Mouse (Mus musculus): Measurements from ENCODE around the gene Lgals4. TPM values are rescaled to one million over a fixed set of nuclear protein-coding genes. Genes with fewer than 3 reads are reported as not detected.

Gene Lgals4
- polyA plus RNA-seq, 1 experiment from 2014 or later: 21.3 TPM

DNA sequence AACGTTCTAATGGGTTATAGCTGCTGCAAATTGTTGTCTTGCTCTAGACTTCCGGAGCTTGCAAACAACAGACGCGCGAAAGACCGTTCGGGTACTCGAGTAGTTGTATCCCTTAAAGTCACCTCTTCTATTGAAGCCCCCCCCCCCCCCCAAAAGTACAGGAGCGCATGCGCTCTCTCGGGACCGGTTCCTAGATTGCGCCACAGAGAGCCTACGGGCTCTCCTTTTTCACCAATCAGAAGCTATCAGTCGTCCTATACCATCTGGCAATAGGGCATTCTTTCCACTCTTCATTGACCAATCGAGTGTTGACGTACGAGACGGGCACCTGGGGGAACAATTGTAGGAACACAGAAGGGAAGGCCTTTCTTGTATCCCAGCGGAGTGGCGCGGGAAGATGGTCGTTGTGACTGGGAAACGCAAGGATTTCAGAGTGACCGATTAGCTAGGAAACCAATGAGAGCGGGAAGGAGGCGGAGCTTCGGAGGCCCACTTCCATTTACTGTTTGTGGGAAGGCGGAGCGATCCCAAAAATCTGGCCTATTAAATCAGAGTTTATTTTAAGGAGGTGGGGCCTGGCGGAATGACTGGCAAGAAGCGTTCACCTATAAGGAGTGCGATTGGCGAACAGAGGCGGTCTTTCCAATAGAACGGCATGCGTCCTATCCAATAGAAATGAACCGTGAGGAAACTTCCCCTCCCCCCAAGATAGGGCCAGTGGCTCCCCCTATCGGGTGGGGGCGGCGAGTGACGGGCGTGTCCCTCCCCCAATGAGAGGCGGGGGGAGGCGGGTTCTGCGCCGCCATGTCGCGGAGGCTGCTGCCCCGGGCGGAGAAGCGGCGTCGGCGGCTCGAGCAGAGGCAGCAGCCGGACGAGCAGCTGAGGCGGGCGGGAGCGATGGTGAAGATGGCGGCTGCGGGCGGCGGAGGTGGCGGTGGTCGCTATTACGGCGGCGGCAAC, 23.3 kb upstream of the Lgals4 start:
- no peaks in the 10 kb centered on the region for H3K27me3 ChIP-seq (ENCODE audit: insufficient read depth, low read length)

DNA sequence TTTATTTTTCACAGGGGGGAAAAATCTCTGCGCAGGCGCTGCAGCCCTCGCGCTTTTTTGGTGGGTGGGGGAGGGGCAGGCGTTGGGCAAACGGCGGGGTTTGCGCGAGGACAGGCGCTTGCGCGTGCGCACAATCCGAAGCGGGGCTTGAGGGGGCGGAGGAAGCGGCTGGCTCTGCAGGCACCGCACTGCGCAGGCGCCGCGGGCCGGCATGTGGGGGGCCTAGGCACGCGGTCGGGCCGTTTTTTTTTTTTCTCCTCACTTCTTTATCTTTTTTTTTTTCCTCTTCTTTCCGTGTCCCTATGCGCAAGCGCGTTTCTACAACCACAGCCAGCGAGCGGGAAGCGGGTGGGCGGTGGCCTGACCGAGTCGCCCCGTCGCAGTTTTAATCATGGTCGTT, 22.4 kb upstream of the Lgals4 start:
- peaks cover 35% of the 10 kb centered on the region for H3K36me3 ChIP-seq (replicated peaks; ENCODE audit: insufficient read depth, low read length)
- TF ChIP-seq CTCF (IDR thresholded peaks at IDR 0.05; ENCODE audit: low read depth): no peak
- peak; percentile 42; the same call in 1 of the 2 replicates for TF ChIP-seq EP300 (IDR thresholded peaks at IDR 0.05; ENCODE audit: low read depth)
- under 1% methylated on average over 40 of the region's 40 CpGs for WGBS (ENCODE audit: insufficient replicate concordance)
- DNase-seq (peak; percentile 94), ATAC-seq (peak; percentile 30)
- peak overlapping the region; percentile 72 for H3K4me2 ChIP-seq (ENCODE audit: low read depth, low read length)
- H3K4me3 ChIP-seq (ENCODE audit: low read depth, low read length): peak overlapping the region; percentile 93
- H3K27me3 ChIP-seq (ENCODE audit: insufficient read depth, low read length): no peaks in the 10 kb centered on the region
- peak overlapping the region; percentile 93 for H3K9ac ChIP-seq (replicated peaks)
- H3K9me3 ChIP-seq (ENCODE audit: low read length): no peaks in the 10 kb centered on the region
- peaks cover 35% of the 10 kb centered on the region for H3K4me1 ChIP-seq (ENCODE audit: insufficient read depth)
- peak overlapping the region; percentile 99 for H3K27ac ChIP-seq (ENCODE audit: low read depth)

More for the DNA sequence above, 23.3 kb upstream of the Lgals4 start:
- peak; percentile 88 for ATAC-seq
- DNase-seq: peak; percentile 97
- H3K4me3 ChIP-seq (ENCODE audit: low read depth, low read length): peak overlapping the region; percentile 93
- H3K27ac ChIP-seq (ENCODE audit: low read depth): peak overlapping the region; percentile 100
- TF ChIP-seq EP300 (IDR thresholded peaks at IDR 0.05; ENCODE audit: low read depth) (peak; percentile 52), CTCF (IDR thresholded peaks at IDR 0.05; ENCODE audit: low read depth) (peak; percentile 70)
- no peaks in the 10 kb centered on the region for H3K9me3 ChIP-seq (ENCODE audit: low read length)
- peaks cover 27% of the 10 kb centered on the region for H3K36me3 ChIP-seq (replicated peaks; ENCODE audit: insufficient read depth, low read length)
- H3K4me1 ChIP-seq (ENCODE audit: insufficient read depth): peaks cover 33% of the 10 kb centered on the region
- H3K9ac ChIP-seq (replicated peaks): peak overlapping the region; percentile 98
- WGBS (ENCODE audit: insufficient replicate concordance): 2% methylated on average over 65 of the region's 70 CpGs
- H3K4me2 ChIP-seq (ENCODE audit: low read depth, low read length): peak overlapping the region; percentile 92

DNA sequence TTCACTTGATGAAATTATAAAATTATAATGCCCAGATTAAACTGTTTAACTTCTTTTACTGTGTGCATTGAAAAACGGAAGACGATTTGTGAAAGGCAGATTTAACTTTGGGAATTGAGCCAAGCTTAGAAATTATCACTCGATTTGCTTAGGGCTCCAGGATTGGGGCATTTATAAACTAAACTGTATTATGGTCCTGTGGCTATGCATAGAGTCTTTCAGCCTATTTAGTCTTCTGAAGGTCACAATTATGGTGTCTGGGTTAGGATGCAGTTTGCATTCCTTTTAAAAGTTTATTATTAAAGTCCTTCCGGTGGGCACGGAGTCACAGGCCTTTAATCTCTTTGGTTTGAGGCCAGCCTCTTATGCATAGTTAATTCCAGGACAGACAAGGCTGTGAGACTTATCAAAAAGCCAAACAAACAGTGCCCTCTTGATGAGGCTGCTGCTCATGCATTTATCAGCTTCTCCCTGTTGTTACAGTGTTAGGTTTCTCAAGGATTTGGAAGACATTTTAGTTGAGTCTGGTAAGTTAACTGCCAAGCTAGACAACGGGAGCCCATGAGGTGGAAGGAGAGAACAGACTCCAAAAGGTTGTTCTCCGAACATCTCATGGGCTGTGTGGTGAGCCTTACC, 21.9 kb upstream of the Lgals4 start:
- Histone ChIP-seq H3K27me3 (ENCODE audit: insufficient read depth, low read length) (no peaks in the 10 kb centered on the region), H3K4me1 (ENCODE audit: insufficient read depth) (peaks cover 36% of the 10 kb centered on the region), H3K4me3 (ENCODE audit: low read depth, low read length) (peak overlapping the region; percentile 93), H3K9me3 (ENCODE audit: low read length) (no peaks in the 10 kb centered on the region), H3K27ac (ENCODE audit: low read depth) (peak overlapping the region; percentile 99), H3K4me2 (ENCODE audit: low read depth, low read length) (peak overlapping the region; percentile 72), H3K9ac (replicated peaks) (peak overlapping the region; percentile 93), H3K36me3 (replicated peaks; ENCODE audit: insufficient read depth, low read length) (peaks cover 40% of the 10 kb centered on the region)
- TF ChIP-seq CTCF (IDR thresholded peaks at IDR 0.05; ENCODE audit: low read depth) (peak; percentile 17; the same call in 1 of the 2 replicates), EP300 (IDR thresholded peaks at IDR 0.05; ENCODE audit: low read depth) (no peak; the same call in 1 of the 2 replicates)
- ATAC-seq (no peak), DNase-seq (no peak)
- 6% methylated on average over 7 of the region's 7 CpGs for WGBS (ENCODE audit: insufficient replicate concordance)

DNA sequence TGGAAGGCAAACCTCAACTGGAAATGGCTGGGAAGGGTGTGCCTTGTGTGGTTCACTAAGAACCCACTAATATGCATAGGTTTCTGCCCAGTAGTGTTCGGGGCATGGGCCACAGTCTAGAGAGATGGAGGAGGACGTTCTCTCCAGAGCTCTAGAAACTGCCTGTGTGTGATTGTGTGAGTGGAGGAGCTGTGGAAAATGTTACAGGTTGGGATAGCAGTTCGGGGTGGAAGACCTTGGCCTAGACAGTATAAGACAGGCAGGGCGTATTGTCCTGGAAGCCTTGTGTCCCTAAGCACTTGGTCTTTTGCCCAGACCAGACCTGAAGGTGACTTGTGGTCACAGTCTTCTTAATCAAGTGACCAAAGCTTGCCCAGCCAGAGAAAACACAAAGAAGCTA, 21.2 kb upstream of the Lgals4 start:
- H3K4me1 ChIP-seq (ENCODE audit: insufficient read depth): peaks cover 37% of the 10 kb centered on the region
- no peaks in the 10 kb centered on the region for H3K9me3 ChIP-seq (ENCODE audit: low read length)
- TF ChIP-seq EP300 (IDR thresholded peaks at IDR 0.05; ENCODE audit: low read depth) (no peak), CTCF (IDR thresholded peaks at IDR 0.05; ENCODE audit: low read depth) (no peak)
- peak overlapping the region; percentile 93 for H3K9ac ChIP-seq (replicated peaks)
- H3K4me2 ChIP-seq (ENCODE audit: low read depth, low read length): peak overlapping the region; percentile 72
- ATAC-seq (no peak), DNase-seq (no peak)
- peaks cover 47% of the 10 kb centered on the region for H3K36me3 ChIP-seq (replicated peaks; ENCODE audit: insufficient read depth, low read length)
- H3K27ac ChIP-seq (ENCODE audit: low read depth): 0 out of 2 replicates have a peak overlapping the region, but pooled peaks have one; percentile 99
- WGBS (ENCODE audit: insufficient replicate concordance): 53% methylated on average over 4 of the region's 4 CpGs
- H3K4me3 ChIP-seq (ENCODE audit: low read depth, low read length): peak overlapping the region; percentile 93
- no peaks in the 10 kb centered on the region for H3K27me3 ChIP-seq (ENCODE audit: insufficient read depth, low read length)

DNA sequence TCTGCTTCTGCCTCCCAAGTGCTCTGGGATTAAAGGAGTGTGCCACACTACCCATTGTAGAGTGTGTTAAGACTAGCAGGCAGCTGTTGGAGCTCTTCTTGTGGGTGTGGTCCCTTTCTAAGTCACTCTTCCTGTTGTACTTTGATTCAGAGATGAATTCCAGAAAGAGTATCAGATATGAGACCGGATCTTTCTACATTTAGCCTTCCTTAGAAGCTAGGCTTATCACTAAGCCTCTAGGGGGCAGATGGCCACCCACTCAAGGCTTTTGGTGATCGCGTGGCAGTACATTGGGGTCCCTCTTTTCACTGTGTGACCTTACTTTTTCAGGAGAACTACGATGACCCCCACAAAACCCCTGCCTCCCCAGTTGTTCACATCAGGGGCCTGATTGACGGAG, 20.7 kb upstream of the Lgals4 start:
- H3K9ac ChIP-seq (replicated peaks): peak overlapping the region; percentile 93; the same call in 1 of the 2 replicates
- peaks cover 52% of the 10 kb centered on the region for H3K36me3 ChIP-seq (replicated peaks; ENCODE audit: insufficient read depth, low read length)
- WGBS (ENCODE audit: insufficient replicate concordance): 71% methylated on average over 5 of the region's 5 CpGs

More for the DNA sequence above, 20.7 kb upstream of the Lgals4 start:
- Histone ChIP-seq H3K27ac (ENCODE audit: low read depth) (0 out of 2 replicates have a peak overlapping the region, but pooled peaks have one; percentile 99), H3K9me3 (ENCODE audit: low read length) (no peaks in the 10 kb centered on the region), H3K4me2 (ENCODE audit: low read depth, low read length) (peak overlapping the region; percentile 72), H3K4me1 (ENCODE audit: insufficient read depth) (peaks cover 35% of the 10 kb centered on the region), H3K27me3 (ENCODE audit: insufficient read depth, low read length) (no peaks in the 10 kb centered on the region), H3K4me3 (ENCODE audit: low read depth, low read length) (peak overlapping the region; percentile 93; the same call in 1 of the 2 replicates)
- DNase-seq (no peak), ATAC-seq (no peak)
- no peak for TF ChIP-seq EP300 (IDR thresholded peaks at IDR 0.05; ENCODE audit: low read depth)
- TF ChIP-seq CTCF (IDR thresholded peaks at IDR 0.05; ENCODE audit: low read depth): peak; percentile 44
